Mouse (Mus musculus) lung, adult 2 months (tissue): ENCODE data around the gene Notch3. TPM values are rescaled to one million over a fixed set of nuclear protein-coding genes. Genes with fewer than 3 reads are reported as not detected.

Experiments used
- DNase-seq: peaks from one replicate; pipeline ENCODE4 v3.0.0; 2022
- H3K4me1 ChIP-seq: fragments of 200-500 bp; 2 replicates; pipeline ENCODE4 v1.6.1; 2011; ENCODE audit warnings: low read length; ENCODE audit not compliant: control insufficient read depth, insufficient read depth
- H3K4me3 ChIP-seq: fragments of 200-500 bp; replicated peaks from 2 replicates; pipeline ENCODE3; 2011; ENCODE audit warnings: low read depth, mild to moderate bottlenecking, control low read depth, low read length; ENCODE audit errors: extremely low read depth
- CTCF ChIP-seq: fragments of 200-500 bp; IDR thresholded peaks from 2 replicates; pipeline ENCODE4 v1.5.1; 2011; ENCODE audit warnings: mild to moderate bottlenecking, low read length, control low read depth; ENCODE audit not compliant: insufficient read depth
- POLR2A ChIP-seq: fragments of 200-500 bp; IDR thresholded peaks from 2 replicates; pipeline ENCODE4 v1.6.1; 2011; ENCODE audit warnings: low read depth, mild to moderate bottlenecking, control low read depth, low read length, borderline replicate concordance; ENCODE audit errors: extremely low read depth
- WGBS: fragments of 180-500 bp; shearing (Covaris S2); methylation state at CpG from one replicate; pipeline ENCODE4 v1.1.7; 2018; 5-methylcytosine and 5-hydroxymethylcytosine counted together
- polyA plus RNA-seq: library from polyadenylated mRNA; depleted of rRNA; stranded (reverse); fragments of >200 nt; gene quantifications from 2 replicates; pipeline ENCODE4 v1.2.3, GENCODE M21; 2012

Gene Notch3
- polyA plus RNA-seq, 1 experiment: 107 TPM

DNA sequence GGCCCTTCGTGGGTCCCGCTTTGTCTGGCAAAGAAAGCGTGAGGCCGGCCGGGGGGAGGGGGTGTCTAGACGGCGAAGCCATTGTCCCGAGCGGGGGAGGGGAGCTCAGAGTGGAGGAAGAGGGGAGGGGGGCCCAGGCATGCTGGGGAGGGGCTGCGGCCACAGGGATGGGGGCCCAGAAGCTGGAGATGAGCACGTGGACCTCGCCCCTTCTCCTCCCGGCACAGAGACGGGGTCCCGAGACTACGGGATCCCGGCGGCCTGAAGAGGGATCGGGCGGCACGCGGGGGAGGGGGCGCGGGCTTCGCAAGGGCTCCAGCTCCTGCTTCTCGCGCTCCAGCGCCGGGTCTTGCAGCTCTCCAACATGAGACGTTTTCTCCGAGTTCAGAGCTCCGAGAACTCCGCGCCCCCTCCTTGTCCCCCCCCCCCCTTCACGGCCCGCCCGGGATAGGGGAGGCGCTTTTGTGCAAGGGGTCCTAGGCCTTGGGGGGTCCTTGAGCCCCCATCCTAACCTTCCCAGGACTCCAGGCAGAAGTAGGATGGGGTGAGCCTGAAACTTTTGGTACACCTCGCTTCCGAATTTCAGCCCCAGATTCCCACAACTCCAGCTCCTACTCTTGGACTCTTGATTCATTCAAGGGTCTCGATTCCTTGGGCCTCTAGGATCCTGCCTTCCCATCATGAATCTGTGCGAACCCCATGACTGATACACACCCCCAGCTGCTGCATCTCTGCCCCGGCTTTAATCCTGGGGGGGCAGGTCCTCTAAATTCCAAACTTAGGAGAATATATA is 653 bp downstream of the Notch3 start:
- no peaks in the 10 kb centered on the region for H3K4me1 ChIP-seq
- peak; percentile 41 for DNase-seq
- peak overlapping the region; percentile 49 for H3K4me3 ChIP-seq
- no peak for TF ChIP-seq CTCF
- no peak for TF ChIP-seq POLR2A
- WGBS: 2% methylated on average over 42 of the region's 43 CpGs

DNA sequence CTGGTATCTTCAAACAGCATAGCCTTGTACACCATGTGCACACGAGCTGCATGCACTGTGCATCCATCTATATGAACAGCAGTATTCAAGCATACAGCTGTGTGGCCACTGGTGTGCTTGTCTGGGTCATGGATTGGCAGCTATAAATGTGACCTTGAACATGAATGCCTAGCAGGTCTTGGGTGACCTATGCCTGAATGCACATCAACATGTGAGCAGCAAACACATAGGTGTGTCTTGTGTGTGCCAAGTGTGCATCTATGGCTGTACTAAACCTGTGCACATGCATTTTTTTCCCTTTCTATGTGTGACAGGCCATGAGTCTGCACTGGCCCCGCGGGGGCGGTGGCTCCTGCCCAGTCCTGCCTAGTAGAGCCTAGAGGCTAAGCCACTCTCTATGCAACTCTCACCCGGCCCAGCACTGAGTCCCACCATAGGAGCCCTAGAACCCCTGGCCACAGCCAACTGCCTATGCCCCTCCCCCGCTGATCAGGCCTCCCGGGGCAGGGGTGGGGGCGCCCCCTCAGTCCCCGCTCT is 1.3 kb downstream of the Notch3 start:
- peak; percentile 16 for DNase-seq
- peak overlapping the region; percentile 28 for H3K4me3 ChIP-seq
- no peaks in the 10 kb centered on the region for H3K4me1 ChIP-seq
- TF ChIP-seq POLR2A (no peak), CTCF (no peak)
- WGBS: 18% methylated on average over 9 of the region's 9 CpGs

- Histone ChIP-seq H3K4me3 (no peak overlapping the region), H3K4me1 (no peaks in the 10 kb centered on the region)
- no peak for TF ChIP-seq CTCF
- no peak for TF ChIP-seq POLR2A
- DNase-seq: no peak
These were observed 1.9 kb downstream of the Notch3 start for GRCm38 (mm10) chr17:32164780-32165179.

GRCm38 (mm10) chr17:32163910-32164650 is 2.6 kb downstream of the Notch3 start:
- 43% methylated on average over 6 of the region's 6 CpGs for WGBS
- no peak for DNase-seq
- TF ChIP-seq POLR2A: peak; percentile 10; the same call in 1 of the 2 replicates
- no peak for TF ChIP-seq CTCF
- Histone ChIP-seq H3K4me1 (no peaks in the 10 kb centered on the region), H3K4me3 (no peak overlapping the region)

DNA sequence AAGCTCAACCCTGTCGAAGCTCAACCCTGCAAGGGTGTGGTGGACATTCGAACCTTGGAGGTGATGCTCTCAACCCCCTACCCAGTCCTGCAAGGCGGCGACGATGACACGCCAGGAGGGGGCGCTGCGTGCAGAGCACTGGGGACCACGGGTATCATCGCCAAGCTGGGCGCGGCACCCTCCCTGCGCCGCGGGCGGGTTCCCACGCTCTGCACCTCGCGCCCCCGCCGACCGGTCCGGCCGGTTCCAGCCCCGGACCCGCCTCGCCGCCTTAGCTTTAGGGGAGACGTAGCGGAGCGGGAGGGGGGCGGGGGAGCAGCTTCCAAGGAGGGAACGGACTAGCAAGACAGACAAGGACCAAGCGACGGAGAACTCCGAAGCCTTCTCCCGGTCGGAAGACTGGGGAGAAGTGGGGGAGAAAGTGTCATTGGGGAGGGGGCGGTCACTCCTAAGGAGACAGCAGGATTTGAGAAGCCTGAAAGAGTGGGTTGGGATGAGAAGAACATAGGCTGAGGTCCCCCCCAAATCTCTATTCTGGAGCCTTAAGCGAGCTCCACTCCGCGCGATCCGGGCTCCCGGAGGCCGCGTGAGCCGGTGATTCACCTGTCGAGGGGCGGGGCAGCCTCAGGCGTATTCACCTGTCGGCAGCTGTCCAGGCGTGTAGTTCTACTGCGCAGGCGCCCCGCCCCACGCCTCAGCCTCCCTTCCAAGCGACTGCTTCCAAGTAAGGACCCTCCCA is 4.4 kb downstream of the Notch3 start:
- Histone ChIP-seq H3K4me3 (peak overlapping the region; percentile 43), H3K4me1 (no peaks in the 10 kb centered on the region)
- WGBS: 4% methylated on average over 58 of the region's 58 CpGs
- DNase-seq: peak; percentile 74
- TF ChIP-seq POLR2A: no peak
- TF ChIP-seq CTCF: peak; percentile 55

- no peaks in the 10 kb centered on the region for H3K4me1 ChIP-seq
- WGBS: 61% methylated on average over 4 of the region's 4 CpGs
- no peak overlapping the region for H3K4me3 ChIP-seq
- no peak for TF ChIP-seq CTCF
- no peak for TF ChIP-seq POLR2A
- no peak for DNase-seq
These were observed 5.8 kb downstream of the Notch3 start for GRCm38 (mm10) chr17:32160882-32161281.

DNA sequence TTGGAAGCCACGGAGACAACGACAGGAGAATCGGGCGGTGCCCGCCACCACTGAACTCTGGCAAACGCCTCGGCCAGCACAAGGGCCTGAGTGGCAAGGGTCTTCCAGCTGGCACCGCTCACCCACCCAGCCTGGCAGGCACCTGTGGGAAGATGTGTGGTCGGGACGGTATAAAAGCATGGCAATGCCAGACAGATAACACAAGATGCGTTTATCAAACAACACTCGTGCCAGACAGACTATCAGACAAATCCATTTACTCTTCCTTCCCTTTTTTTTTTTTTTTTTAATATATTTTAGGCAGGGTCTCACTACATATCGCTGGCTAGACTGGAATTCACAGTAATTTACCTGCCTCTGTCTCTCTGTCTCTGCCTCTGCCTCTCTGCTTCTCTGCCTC is 7.8 kb downstream of the Notch3 start:
- H3K4me1 ChIP-seq: no peaks in the 10 kb centered on the region
- DNase-seq: no peak
- 74% methylated on average over 13 of the region's 13 CpGs for WGBS
- TF ChIP-seq CTCF (no peak), POLR2A (no peak)
- H3K4me3 ChIP-seq: no peak overlapping the region

DNA sequence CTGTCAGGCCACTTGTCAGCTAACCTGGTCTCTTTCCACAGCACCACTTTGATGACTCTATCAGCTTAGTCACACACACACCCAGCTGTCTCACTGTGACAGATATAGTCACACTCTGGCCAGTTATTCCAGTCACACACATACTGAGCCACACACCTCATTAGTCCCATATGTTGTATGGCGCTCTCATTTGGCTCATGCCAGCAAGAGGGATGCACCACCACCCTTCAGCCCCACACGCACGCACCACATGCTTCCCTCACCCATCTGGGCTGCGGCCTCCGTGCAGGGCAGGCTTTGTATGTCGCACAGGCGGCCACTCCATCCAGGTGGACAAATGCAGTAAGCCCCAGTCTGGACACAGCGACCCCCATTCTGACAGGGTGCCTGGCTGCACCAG is 19.9 kb downstream of the Notch3 start:
- no peak for DNase-seq
- TF ChIP-seq CTCF (no peak), POLR2A (no peak)
- Histone ChIP-seq H3K4me3 (no peak overlapping the region), H3K4me1 (no peaks in the 10 kb centered on the region)
- WGBS: 88% methylated on average over 8 of the region's 8 CpGs
